Mouse (Mus musculus) brown adipose tissue, adult 24 weeks (tissue): Measurements from ENCODE around the gene Dcaf8. TPM values are rescaled to one million over a fixed set of nuclear protein-coding genes. Genes with fewer than 3 reads are reported as not detected.

Source experiments
- H3K27ac ChIP-seq: fragments of 200-500 bp; replicated peaks from 2 replicates; pipeline ENCODE4 v1.5.1; 2012; ENCODE audit warnings: low read depth, mild to moderate bottlenecking, low read length
- H3K4me1 ChIP-seq: fragments of 200-500 bp; 2 replicates; pipeline ENCODE4 v1.6.1; 2012; ENCODE audit warnings: low read length, mixed read lengths; ENCODE audit not compliant: control insufficient read depth, insufficient read depth, insufficient read length
- H3K4me3 ChIP-seq: fragments of 200-500 bp; 2 replicates; pipeline ENCODE4 v1.5.1; 2012; ENCODE audit warnings: low read depth, mild to moderate bottlenecking, low read length, moderate library complexity; ENCODE audit not compliant: insufficient read depth
- polyA plus RNA-seq: library from polyadenylated mRNA; stranded (reverse); fragments of >200 nt; gene quantifications from 2 replicates; pipeline ENCODE4 v1.2.4, GENCODE M21; 2012; ENCODE audit not compliant: missing spikeins, insufficient read depth, insufficient read length

The Dcaf8 gene
- polyA plus RNA-seq, 1 experiment: 61.8 TPM

GRCm38 (mm10) chr1:172132319-172132718 lies 15.6 kb upstream of the Dcaf8 start:
- Histone ChIP-seq H3K4me3 (no peak overlapping the region), H3K27ac (peak overlapping the region; percentile 47; the same call in 1 of the 2 replicates), H3K4me1 (peaks cover 4% of the 10 kb centered on the region)

- no peak overlapping the region for H3K4me3 ChIP-seq
- peak overlapping the region; percentile 23; the same call in 1 of the 2 replicates for H3K27ac ChIP-seq
- H3K4me1 ChIP-seq: no peaks in the 10 kb centered on the region; the same call in none of the 2 replicates
These were observed 14.3 kb upstream of the Dcaf8 start for GRCm38 (mm10) chr1:172133535-172133934.

GRCm38 (mm10) chr1:172134072-172134471 lies 13.8 kb upstream of the Dcaf8 start:
- no peaks in the 10 kb centered on the region; the same call in none of the 2 replicates for H3K4me1 ChIP-seq
- no peak overlapping the region for H3K4me3 ChIP-seq
- H3K27ac ChIP-seq: no peak overlapping the region

- Histone ChIP-seq H3K4me3 (no peak overlapping the region), H3K27ac (no peak overlapping the region)
These were observed 7.7 kb upstream of the Dcaf8 start for GRCm38 (mm10) chr1:172140160-172140559.

GRCm38 (mm10) chr1:172140825-172141224 lies 7.1 kb upstream of the Dcaf8 start:
- H3K27ac ChIP-seq: no peak overlapping the region
- no peak overlapping the region for H3K4me3 ChIP-seq
- H3K4me1 ChIP-seq: no peaks in the 10 kb centered on the region

More at GRCm38 (mm10) chr1:172140160-172140559, 7.7 kb upstream of the Dcaf8 start:
- no peaks in the 10 kb centered on the region for H3K4me1 ChIP-seq

- H3K4me1 ChIP-seq: no peaks in the 10 kb centered on the region
- H3K4me3 ChIP-seq: no peak overlapping the region
- no peak overlapping the region for H3K27ac ChIP-seq
These were observed 6.4 kb upstream of the Dcaf8 start for GRCm38 (mm10) chr1:172141529-172141928.

- no peak overlapping the region for H3K4me3 ChIP-seq
- no peak overlapping the region for H3K27ac ChIP-seq
These were observed 4.3 kb upstream of the Dcaf8 start for GRCm38 (mm10) chr1:172143570-172143969.

GRCm38 (mm10) chr1:172148279-172148954 lies 533 bp downstream of the Dcaf8 start:
- Histone ChIP-seq H3K4me1 (0 out of 2 replicates have a peak, but pooled peaks cover 2% of the 10 kb centered on the region), H3K27ac (peak overlapping the region; percentile 96), H3K4me3 (peak overlapping the region; percentile 92)

More at GRCm38 (mm10) chr1:172143570-172143969, 4.3 kb upstream of the Dcaf8 start:
- H3K4me1 ChIP-seq: 0 out of 2 replicates have a peak, but pooled peaks cover 2% of the 10 kb centered on the region

- Histone ChIP-seq H3K27ac (peak overlapping the region; percentile 96), H3K4me1 (0 out of 2 replicates have a peak, but pooled peaks cover 2% of the 10 kb centered on the region), H3K4me3 (peak overlapping the region; percentile 92)
These were observed 1.3 kb downstream of the Dcaf8 start for GRCm38 (mm10) chr1:172148955-172149815.

- H3K27ac ChIP-seq: no peak overlapping the region
- no peak overlapping the region for H3K4me3 ChIP-seq
- H3K4me1 ChIP-seq: no peaks in the 10 kb centered on the region
These were observed 6.7 kb downstream of the Dcaf8 start for GRCm38 (mm10) chr1:172154536-172154935.

GRCm38 (mm10) chr1:172155518-172155917 lies 7.6 kb downstream of the Dcaf8 start:
- Histone ChIP-seq H3K27ac (no peak overlapping the region), H3K4me3 (no peak overlapping the region), H3K4me1 (no peaks in the 10 kb centered on the region)

GRCm38 (mm10) chr1:172159970-172160369 lies 12.1 kb downstream of the Dcaf8 start:
- no peak overlapping the region for H3K4me3 ChIP-seq
- H3K4me1 ChIP-seq: no peaks in the 10 kb centered on the region
- H3K27ac ChIP-seq: no peak overlapping the region

GRCm38 (mm10) chr1:172160508-172160907 lies 12.6 kb downstream of the Dcaf8 start:
- Histone ChIP-seq H3K27ac (no peak overlapping the region), H3K4me1 (no peaks in the 10 kb centered on the region), H3K4me3 (no peak overlapping the region)

- no peak overlapping the region for H3K27ac ChIP-seq
- H3K4me1 ChIP-seq: no peaks in the 10 kb centered on the region
- H3K4me3 ChIP-seq: no peak overlapping the region
These were observed 14.1 kb downstream of the Dcaf8 start for GRCm38 (mm10) chr1:172162009-172162408.

GRCm38 (mm10) chr1:172162959-172163358 lies 15.1 kb downstream of the Dcaf8 start:
- no peak overlapping the region for H3K4me3 ChIP-seq
- no peak overlapping the region for H3K27ac ChIP-seq
- H3K4me1 ChIP-seq: no peaks in the 10 kb centered on the region
